Mouse (Mus musculus): ENCODE data around the gene Lim2.

The Lim2 gene

DNA sequence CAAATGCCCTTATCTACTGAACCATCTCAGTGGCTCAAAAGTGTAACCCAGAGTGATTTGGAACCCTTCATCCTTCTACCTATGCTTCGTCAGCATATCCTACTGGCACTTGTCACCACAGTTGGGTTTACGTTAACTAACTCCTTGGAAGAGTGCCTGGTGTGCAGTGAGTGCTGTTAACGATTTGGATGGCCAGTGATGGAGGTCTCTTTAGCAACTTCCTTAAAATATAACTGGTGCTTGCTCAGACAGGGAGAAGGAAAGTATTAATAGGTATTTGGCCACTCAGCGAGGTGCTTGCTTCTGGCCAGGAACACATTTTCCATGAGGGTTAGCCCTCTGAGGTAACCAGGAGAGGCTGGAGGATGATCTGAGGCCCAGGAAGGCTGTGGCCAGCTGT is 20.3 kb downstream of the Lim2 start:
- no peak for DNase-seq

DNA sequence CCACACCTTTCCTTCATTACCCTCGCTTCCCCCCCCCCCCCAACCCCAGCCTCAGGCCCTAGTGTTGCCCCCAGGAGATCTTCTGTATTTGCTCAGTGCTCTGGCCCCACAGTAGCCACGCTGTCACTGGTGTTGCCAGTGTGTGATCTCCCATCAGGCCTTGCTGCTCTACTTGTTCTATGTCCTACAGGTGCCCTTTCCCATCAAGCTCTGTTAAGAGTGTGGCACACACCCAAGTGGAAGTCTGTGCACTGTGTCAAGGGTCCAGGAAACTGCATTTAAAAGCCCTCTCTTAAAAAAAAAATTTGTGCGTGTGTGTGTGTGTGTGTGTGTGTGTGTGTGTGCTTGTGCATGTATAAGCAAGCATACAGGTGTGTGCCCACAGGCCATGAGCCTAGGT is 20.8 kb downstream of the Lim2 start:
- no peak for DNase-seq

DNA sequence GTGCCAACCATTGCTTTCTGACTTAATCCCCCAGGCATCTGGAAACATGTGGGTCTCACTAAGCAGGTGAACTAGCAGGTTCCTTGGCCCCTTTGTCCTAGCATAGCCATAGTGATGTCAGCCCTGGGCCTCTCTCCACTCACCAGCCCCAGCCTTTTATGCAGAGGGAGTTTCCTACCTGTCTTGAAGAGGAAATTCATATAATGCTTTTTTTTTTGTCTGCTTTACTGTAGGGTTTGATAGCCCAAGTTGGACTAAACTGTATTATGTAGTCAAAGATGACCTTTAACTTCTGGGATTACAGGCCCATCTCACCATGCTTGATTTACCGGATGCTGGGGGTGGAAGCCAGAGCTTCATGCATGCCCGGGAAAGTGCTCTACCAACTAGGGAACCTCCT is 22.3 kb downstream of the Lim2 start:
- no peak for DNase-seq

DNA sequence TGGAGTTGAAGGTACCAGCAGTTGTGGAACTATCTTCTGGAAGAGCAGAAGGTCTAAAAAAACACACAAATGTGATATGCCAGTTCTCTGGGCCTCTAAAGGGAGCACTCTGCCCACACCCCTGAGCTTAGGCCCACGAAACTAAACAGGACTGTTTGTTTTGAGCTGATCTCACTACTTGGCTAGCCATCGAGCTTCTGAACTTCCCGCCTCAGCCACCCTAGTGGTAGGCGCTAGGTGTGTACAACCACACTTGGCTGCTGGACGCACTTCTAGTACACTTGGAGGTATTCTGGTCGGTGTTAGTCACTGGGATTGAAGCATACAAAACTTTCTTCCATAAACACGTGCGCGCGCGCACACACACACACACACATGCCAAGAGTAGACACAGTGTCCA is 24.3 kb downstream of the Lim2 start:
- no peak for DNase-seq

DNA sequence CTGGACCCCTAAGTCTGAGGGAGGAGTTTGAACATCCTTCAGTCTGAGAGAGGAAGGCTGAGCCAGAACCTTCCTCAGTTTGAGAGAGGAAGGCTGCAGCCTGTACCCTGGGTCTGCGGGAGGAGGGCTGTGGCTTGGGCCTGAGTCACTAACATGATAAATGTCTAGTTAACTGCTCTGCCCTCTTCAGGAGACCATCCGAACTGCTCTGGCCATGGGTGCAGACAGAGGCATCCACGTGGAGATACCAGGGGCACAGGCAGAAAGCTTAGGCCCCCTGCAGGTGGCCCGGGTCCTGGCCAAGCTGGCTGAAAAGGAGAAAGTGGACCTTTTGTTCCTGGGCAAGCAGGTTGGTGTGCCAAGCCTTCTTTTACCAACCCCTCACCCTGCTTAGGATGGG is 25.1 kb downstream of the Lim2 start:
- no peak for DNase-seq

DNA sequence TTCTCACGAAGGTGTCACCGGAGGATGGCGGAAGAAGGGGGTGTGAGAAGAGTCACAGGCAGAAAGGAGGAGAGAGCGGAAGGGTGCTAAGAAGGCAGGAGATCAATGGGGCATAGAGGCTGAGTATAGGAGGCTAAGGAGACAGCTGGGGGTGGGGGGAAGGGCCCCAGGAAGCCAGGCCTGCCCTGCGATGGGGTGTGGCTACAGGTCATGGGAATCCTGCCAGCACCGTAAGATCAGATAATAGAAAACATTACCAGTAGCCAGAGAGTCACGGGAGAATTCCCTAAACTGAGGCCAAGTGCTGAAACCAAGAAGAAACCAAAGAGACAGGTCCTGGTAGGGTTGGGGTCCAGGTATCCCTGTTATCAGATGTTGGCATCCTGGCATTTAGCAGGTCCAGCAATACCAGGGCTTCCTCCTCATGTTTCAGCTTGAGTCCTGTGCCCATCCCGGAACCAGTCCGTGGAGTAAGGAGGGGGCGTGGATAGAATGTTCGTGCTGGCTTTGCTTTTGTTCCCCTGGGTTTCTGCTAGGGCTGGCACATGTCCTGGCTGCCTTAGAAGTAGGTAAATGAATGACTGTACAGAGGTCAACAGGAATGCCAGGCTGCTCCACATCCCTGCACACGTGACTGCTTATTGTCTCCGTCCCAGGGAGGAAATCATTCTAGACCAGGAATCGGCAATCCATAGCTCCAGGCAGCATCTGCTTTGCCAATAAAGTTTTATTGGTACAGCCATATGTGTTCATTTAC is 26.3 kb downstream of the Lim2 start:
- no peak for DNase-seq

DNA sequence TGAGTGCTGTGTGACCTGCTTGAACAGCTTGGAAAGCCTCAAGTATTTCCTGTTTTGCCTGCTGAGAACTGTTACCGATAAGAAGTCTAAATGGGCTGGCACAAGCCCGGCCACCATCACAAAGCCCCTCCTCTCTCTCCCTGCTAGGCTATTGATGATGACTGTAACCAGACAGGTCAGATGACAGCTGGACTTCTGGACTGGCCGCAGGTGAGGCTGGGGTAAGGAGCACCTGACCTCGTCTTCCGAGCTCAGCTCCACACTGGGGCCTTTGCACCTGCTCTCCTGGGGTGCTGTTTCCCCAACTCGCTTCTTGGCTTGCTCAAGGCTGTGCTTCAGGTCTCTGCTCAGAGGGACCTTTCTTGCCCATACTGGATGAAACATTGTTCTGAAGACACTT is 26.9 kb downstream of the Lim2 start:
- DNase-seq: no peak

DNA sequence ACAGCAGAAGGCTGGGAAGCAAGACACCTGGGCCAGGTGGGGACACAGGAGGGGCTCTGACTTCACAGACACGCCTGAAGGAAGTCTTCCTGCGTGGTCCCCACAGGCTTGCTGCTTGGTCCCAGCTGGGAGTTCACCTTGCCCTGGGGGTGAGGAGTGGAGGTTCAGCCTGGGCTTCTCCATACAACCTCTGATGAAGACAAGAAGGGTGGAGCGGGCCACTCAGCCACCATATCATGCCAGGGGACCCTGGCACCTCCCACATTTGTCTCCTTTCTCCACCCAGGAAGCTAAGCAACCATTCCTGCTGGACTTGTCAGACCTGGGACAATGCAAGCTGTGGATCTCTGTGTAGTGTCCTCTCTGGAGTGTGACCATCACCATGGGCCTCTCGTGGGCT is 35.4 kb downstream of the Lim2 start, which contains the start of gene Vsig10l:
TSS of gene Vsig10l (plus strand) at position 301 of the 400 bp plus-strand sequence.
- no peak for DNase-seq

DNA sequence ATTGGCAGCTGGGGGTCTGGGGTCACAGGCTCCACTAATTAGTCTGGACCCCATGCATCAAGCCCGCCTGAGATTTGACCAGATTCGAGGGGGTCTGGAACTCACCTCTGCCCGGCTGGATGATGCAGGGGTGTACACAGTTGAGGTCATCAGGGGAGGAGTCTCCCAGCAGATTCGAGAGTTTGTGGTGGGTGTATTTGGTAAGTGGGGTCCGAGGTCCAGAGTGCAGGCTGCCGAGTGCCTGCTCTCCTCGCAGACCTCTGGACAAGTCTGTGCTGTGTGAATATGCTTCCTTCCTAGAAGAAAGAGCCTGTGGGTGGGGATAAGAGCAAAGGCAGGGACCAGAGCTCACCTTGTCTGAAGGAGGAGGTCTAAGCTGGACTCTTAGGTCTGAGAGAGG is 36.5 kb downstream of the Lim2 start:
- DNase-seq: no peak

DNA sequence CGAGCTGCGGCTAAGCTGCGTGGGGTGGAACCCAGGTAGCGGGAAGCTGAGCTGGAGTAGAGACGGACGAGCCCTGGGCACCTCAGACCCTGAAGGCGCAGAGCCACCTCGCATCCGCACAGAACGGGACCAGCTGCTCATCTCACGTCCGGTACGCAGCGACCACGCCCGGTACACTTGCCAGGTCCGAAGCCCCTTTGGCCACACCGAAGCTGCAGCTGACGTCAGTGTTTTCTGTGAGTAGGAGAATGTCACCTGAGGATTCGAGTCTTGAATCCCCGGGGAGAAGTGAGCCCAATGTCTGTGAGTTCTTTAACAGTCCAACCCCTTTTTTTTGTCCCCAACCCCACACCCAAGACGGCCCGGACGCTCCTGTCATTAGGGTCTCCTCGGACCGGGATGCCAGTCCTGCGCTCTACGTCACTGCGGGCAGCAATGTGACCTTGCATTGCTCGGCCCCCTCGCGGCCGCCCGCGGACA is 37.4 kb downstream of the Lim2 start:
- no peak for DNase-seq

DNA sequence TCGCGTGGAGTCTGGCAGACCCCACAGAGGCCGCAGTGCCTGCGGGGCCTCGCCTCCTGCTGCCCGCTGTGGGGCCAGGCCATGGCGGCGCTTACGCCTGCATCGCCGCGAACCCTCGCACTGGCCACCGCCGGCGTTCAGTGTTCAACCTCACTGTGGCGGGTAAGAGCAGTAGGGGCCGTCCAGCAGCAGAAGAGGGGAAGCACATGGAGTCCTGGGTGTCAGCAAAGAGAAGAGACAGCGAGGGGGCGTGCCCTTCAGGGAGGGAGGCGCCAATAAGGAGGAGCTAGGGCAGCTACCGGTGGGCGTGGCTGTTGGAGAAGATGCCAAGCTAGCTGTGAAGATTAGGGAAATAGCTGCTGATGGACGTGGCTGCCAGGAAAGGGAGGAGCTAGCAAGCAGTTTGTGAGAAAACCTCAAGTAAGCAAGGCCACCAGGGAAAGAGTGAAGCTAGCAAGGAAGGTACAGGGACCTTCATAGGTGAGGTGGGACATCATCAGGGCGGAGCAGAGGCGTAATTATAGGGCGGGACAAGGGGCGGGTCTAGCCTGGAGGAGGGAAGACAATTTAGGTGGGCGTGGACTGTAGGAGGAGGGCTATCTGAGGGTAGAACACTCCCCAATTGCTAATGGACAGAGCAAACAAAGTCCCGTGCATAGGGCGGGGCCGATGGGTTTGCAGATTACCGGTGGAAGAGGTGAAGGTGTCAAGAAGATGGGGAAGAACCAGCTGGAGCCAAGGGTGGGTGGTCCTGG is 38.1 kb downstream of the Lim2 start:
- DNase-seq: peak; percentile 81

DNA sequence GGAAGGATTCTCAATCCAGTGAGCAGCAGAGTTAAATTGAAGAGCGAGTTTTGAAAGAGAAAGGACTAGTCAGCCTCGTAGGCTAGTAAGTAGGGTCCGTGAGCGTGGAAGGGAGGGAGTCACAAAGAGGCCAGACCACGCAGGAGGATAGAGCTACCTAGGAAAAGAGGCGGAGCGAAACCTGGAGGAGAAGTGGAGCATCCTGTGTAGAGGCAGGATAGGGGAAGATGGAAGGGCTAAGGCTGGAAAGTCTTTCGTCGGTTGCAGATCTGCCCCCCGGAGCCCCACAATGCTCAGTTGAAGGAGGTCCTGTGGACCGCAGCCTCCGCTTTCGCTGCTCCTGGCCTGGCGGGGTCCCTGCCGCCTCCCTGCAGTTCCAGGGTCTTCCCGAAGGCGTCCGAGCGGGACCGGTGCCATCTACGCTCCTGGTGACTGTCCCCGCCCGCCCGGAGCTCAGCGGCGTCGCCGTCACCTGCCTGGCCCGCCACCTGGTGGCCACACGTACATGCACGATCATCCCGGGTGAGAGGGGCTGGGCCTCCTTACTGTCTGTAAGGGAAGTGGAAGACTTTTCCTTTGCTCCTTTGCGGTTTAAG is 38.7 kb downstream of the Lim2 start:
- DNase-seq: peak; percentile 76

DNA sequence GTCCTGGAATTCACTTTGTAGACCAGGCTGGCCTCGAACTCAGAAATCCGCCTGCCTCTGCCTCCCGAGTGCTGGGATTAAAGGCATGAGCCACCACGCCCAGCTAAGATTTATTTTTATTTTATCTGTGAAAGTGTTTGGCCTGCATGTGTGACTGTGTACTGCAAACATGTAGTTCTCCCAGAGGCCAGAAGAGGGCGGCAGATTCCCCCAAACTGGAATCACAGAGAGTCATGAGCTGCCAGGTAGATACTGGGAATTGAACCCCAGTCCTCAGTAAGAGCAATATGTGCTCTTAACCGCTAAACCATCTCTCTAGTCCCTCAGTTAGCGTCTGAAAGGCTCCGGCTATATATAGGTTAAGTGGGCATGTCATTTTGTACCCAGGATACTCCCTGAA is 42.9 kb downstream of the Lim2 start:
- DNase-seq: no peak

DNA sequence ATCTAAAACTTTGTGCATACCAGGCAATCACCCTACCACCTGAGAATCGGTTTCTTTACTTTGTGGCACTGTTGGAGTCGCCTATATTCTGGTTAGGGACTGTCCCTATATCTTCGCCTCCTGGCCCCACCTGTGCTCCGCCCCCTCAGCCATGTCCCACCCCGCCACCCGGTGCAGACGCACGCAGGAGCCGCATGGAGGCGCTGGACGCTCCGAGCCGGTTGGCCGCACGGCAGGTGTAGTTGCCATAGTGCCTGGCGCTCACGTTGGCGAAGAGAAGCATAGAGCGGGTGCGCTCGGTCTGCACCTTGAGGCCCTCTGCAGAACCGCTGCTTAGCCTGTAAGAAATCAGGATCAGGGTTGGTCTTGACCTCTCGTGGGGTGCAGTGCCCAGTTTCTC is 48.2 kb downstream of the Lim2 start:
- no peak for DNase-seq

DNA sequence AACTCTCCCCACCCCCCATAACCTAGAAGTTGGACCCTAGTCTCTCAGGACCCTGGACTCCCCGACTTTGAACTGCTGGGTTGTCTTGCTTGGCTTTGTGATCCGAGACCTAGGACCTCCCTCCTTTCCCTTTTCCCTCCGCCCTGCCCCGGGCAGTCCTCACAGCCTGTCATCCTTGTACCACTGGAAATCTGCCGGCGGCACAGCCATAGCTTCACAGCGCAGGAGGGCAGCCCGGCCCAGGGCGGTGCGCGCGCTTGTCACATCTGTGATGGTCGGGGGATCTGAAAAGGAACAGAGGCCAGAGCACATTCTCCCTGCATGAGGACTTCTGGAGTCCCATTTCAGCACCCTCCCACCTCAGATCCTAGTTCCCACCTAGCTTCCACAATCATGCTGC is 48.9 kb downstream of the Lim2 start:
- DNase-seq: no peak

DNA sequence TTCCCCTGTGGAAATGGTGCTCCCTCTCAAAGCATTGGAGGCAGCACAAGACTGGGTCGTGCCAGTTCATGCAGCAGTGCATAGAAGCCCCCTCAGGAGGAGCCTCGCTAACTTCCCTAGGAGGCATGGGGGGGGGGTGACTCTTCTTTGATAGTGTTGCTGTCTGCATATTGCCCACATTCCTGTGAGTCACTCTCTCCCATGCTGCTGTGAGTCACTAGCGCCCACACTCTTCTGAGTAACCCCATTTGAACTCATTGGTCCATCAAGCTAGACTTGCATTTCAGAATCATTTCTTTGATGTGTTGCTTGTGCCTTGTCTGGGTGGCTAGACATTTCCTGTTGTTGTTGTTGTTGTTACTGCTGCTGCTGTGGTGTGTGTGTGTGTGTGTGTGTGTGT is 53.7 kb downstream of the Lim2 start:
- no peak for DNase-seq

DNA sequence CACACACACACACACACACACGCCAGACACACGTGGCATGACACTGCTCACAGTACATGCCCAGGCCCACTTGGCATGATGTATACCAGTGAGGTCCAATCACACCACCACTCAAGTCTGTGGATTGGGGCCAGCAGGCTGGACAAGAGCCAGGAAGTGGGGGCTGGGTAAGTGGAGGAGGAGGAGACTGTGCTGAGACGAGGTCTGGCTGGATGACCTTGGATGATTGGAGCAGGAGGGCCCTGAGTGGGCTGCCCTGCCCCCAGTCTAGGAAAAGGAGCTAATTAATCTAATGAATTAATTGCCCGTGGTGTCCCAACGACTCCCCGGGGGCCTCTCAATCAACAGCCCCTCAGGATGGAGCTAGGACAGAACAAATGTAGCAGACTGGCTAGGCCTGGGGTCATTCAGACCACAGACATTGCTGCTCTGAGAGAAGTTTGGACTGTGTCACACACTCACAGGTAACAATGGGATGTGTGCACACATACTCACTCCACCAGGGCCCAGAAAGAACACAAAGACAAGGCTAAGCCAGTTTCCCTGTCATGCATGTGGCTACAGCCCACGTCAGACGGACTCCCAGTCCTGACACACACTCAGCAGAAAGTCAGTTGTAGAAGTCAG is 54.7 kb downstream of the Lim2 start:
- peak; percentile 46 for DNase-seq

DNA sequence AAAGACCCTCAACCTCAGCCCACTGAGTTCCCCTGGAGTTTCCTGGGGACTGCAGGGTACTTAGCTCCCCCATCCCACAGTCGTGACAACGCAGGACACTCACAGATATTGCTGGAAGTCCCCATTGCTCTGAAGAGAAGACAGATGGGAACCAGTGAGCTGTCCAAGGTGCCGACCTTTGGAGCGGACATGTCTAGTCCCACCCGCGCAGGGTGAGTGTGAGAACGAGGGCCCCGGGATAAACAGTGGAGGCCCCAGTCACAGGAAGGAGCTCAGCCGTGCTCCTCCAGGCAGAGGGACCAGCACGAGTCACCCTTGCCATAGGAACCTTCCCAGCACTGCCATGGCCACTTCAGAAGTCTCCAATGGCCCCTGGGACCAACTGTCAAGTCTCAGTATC is 55.8 kb downstream of the Lim2 start:
- DNase-seq: no peak

Data from cerebellum, adult 11-12 months (tissue).